Mouse (Mus musculus): ENCODE measurements around the gene Fbxl13. TPM values are rescaled to one million over a fixed set of nuclear protein-coding genes. Genes with fewer than 3 reads are reported as not detected.
"Not testable (repeated sequence)": the region's sequence is repeated elsewhere in the genome, so short reads cannot be mapped to it uniquely, and the experiment has no call there.

Fbxl13 gene
- polyA plus RNA-seq, 1 experiment from 2014 or later = 0.12 TPM

DNA sequence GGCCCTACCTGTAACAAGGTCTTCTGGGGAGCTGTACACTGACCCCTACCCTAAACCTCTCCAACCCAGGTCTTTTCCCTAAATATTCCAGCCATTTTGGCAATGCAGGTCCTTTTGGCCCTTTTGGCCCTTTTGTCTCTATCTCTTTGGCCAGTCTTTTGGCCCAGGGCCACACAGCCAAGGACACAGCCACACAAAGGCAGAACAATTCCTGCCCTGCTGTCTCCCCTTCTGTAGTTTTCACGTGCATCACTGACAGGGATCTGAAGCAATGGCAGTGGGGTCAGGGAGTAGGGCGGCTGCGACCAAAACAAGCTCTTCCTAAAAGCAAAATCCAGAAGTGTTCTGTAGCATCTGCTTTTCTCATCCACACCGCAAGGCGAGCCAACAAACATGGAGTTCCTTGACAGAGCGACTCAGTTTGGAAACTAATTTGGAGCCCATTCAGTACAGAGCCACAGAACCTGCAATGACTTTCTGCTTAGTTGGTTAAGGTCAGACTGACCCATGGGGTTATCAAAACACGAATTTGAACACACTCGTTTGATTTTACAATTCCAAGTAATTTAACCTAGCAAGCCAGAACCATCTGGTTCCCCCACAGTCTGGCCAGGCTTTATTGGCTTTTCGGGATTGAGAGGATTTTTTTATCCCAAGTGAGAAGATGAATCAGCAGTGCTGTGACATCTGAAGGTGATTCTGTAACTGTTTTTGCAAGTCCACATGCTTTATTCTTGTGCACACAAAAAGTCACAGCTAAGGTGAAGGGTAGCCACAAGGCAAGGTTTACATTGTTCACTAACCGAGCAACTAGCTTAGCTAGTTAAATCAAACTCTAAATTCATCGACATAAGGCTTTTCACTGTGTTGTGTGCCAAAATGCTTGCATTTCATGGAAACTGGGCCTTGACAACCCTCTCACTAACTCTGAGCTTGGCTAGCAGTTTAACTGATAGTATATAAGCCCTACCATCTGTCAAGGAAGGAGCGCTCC, 36.8 kb downstream of the Fbxl13 start:
- H3K9me3 ChIP-seq (ENCODE audit: control insufficient read depth, low read length) = no peaks in the 10 kb centered on the region
- no peaks in the 10 kb centered on the region for H3K36me3 ChIP-seq (ENCODE audit: control insufficient read depth, insufficient read depth, low read length)
- H3K4me3 ChIP-seq (ENCODE audit: low read depth, low read length) = no peak overlapping the region
- H3K9ac ChIP-seq (ENCODE audit: low read length) = no peak overlapping the region
- no peak overlapping the region; the same call in 1 of the 2 replicates for H3K4me2 ChIP-seq (ENCODE audit: low read depth, severe bottlenecking)
- no peaks in the 10 kb centered on the region for H3K4me1 ChIP-seq (ENCODE audit: control insufficient read depth, insufficient read depth, low read length)
- ATAC-seq (ENCODE audit: insufficient number of reproducible peaks, low FRiP score, low TSS enrichment, low read depth) (no peak), DNase-seq (ENCODE audit: low spot score) (no peak)
- no peak overlapping the region for H3K27ac ChIP-seq (replicated peaks; ENCODE audit: low read depth, low read length)
- no peaks in the 10 kb centered on the region for H3K27me3 ChIP-seq (ENCODE audit: control insufficient read depth, insufficient read depth, low read length)
- WGBS = 66% methylated on average over 12 of the region's 12 CpGs

DNA sequence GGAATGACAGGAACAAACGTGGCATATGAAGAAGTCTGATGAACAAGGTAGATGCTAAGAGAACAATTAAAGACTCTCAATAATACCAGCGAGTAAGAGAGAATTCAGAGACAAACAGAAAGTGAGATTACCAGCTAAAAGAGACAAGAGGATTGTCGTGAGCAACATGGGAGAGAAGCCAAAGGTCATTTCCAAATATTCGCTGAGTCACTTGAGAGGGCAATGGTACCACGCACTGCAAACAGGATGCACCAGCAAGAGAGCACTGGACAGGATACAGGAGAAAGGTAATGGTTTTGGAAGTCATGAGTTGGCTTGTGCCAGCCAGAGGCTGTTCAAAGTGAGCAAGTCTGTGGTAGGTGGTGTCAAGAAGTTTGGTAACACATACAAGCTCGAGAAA, 39.5 kb downstream of the Fbxl13 start:
- Histone ChIP-seq H3K36me3 (ENCODE audit: control insufficient read depth, insufficient read depth, low read length) (no peaks in the 10 kb centered on the region), H3K9me3 (ENCODE audit: control insufficient read depth, low read length) (no peaks in the 10 kb centered on the region), H3K4me1 (ENCODE audit: control insufficient read depth, insufficient read depth, low read length) (no peaks in the 10 kb centered on the region), H3K9ac (ENCODE audit: low read length) (no peak overlapping the region), H3K4me2 (ENCODE audit: low read depth, severe bottlenecking) (no peak overlapping the region), H3K27ac (replicated peaks; ENCODE audit: low read depth, low read length) (no peak overlapping the region), H3K27me3 (ENCODE audit: control insufficient read depth, insufficient read depth, low read length) (no peaks in the 10 kb centered on the region), H3K4me3 (ENCODE audit: low read depth, low read length) (no peak overlapping the region)
- ATAC-seq (ENCODE audit: insufficient number of reproducible peaks, low FRiP score, low TSS enrichment, low read depth) = no peak
- WGBS = 80% methylated on average over 6 of the region's 6 CpGs
- no peak for DNase-seq (ENCODE audit: low spot score)

DNA sequence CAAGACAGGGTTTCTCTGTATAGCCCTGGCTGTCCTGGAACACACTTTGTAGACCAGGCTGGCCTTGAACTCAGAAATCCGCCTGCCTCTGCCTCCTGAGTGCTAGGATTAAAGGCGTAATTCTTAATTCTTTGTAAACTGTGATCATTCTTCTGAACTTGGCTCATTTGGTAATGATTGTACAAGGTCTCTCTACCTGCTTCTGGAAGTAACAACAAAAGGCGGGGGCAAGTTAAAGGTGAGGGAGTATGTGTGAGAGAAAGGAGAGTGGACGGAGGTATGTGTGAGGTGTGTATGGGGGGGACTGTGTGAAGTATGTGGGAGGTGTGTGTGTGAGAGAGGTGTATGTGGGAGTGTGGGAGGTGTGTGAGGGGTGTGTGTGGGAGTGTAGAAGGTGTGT, 45.5 kb downstream of the Fbxl13 start:
- H3K4me3 ChIP-seq (ENCODE audit: low read depth, low read length) = no peak overlapping the region
- H3K9me3 ChIP-seq (ENCODE audit: control insufficient read depth, low read length) = no peaks in the 10 kb centered on the region
- no peak overlapping the region for H3K27ac ChIP-seq (replicated peaks; ENCODE audit: low read depth, low read length)
- H3K36me3 ChIP-seq (ENCODE audit: control insufficient read depth, insufficient read depth, low read length) = no peaks in the 10 kb centered on the region
- DNase-seq (ENCODE audit: low spot score) (no peak), ATAC-seq (ENCODE audit: insufficient number of reproducible peaks, low FRiP score, low TSS enrichment, low read depth) (no peak)
- no peak overlapping the region for H3K9ac ChIP-seq (ENCODE audit: low read length)
- no peak overlapping the region for H3K4me2 ChIP-seq (ENCODE audit: low read depth, severe bottlenecking)
- H3K4me1 ChIP-seq (ENCODE audit: control insufficient read depth, insufficient read depth, low read length) = no peaks in the 10 kb centered on the region
- no peaks in the 10 kb centered on the region for H3K27me3 ChIP-seq (ENCODE audit: control insufficient read depth, insufficient read depth, low read length)
- WGBS = 95% methylated on average over 4 of the region's 4 CpGs

DNA sequence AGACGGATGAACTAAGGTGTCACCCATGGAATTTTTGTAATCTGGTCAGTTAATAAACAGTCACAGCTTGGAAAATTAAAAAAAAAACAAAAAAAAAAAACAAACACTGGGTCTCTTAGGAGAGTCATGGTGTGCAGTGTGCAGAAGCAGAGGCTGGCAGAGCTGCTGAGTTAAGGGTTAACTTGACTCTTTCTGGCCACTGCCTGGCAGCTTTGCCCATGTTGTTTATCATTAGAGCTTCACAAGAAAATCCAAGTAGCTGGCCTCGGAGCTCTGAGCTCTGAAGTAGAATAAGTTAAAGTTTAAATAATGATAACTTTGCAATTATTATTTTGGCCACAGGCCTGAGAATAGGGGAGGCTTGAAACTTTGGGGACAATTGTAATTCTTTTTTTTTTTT, 45.9 kb downstream of the Fbxl13 start:
- not testable (repeated sequence) for ATAC-seq (ENCODE audit: insufficient number of reproducible peaks, low FRiP score, low TSS enrichment, low read depth); H3K4me2 ChIP-seq (ENCODE audit: low read depth, severe bottlenecking); H3K27me3 ChIP-seq (ENCODE audit: control insufficient read depth, insufficient read depth, low read length); H3K9ac ChIP-seq (ENCODE audit: low read length); H3K9me3 ChIP-seq (ENCODE audit: control insufficient read depth, low read length); DNase-seq (ENCODE audit: low spot score); H3K36me3 ChIP-seq (ENCODE audit: control insufficient read depth, insufficient read depth, low read length); H3K4me1 ChIP-seq (ENCODE audit: control insufficient read depth, insufficient read depth, low read length); H3K4me3 ChIP-seq (ENCODE audit: low read depth, low read length); H3K27ac ChIP-seq (replicated peaks; ENCODE audit: low read depth, low read length)
- 78% methylated on average over 2 of the region's 2 CpGs for WGBS

DNA sequence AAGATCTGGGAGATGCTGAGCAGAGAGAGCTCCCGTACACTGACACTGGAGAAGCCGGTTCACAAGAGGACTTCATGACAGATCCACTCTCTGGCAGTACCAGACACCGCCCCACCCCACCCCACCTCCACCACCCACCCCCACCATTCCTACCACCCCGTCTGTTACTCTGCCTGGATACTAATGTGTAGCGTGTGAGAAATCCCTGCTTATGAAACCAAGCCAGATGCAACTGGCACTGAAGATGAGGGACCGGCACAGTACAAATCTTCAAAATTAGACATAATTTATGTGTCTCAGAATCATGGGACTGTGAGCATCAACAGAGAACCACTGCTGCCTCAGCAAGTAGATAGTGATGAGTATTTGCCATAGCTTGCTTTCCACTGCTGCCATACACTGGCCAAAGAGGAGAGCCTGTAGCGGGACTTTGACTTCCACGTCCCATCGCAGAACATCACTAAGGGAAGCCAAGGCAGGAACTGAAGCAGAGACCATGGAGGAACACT, 52.2 kb downstream of the Fbxl13 start:
- ATAC-seq (ENCODE audit: insufficient number of reproducible peaks, low FRiP score, low TSS enrichment, low read depth) = no peak
- no peaks in the 10 kb centered on the region for H3K27me3 ChIP-seq (ENCODE audit: control insufficient read depth, insufficient read depth, low read length)
- H3K4me3 ChIP-seq (ENCODE audit: low read depth, low read length) = no peak overlapping the region
- 89% methylated on average over 9 of the region's 9 CpGs for WGBS
- no peaks in the 10 kb centered on the region for H3K9me3 ChIP-seq (ENCODE audit: control insufficient read depth, low read length)
- no peak overlapping the region for H3K27ac ChIP-seq (replicated peaks; ENCODE audit: low read depth, low read length)
- no peak for DNase-seq (ENCODE audit: low spot score)
- H3K36me3 ChIP-seq (ENCODE audit: control insufficient read depth, insufficient read depth, low read length) = no peaks in the 10 kb centered on the region
- no peak overlapping the region for H3K9ac ChIP-seq (ENCODE audit: low read length)
- H3K4me1 ChIP-seq (ENCODE audit: control insufficient read depth, insufficient read depth, low read length) = no peaks in the 10 kb centered on the region
- H3K4me2 ChIP-seq (ENCODE audit: low read depth, severe bottlenecking) = no peak overlapping the region

DNA sequence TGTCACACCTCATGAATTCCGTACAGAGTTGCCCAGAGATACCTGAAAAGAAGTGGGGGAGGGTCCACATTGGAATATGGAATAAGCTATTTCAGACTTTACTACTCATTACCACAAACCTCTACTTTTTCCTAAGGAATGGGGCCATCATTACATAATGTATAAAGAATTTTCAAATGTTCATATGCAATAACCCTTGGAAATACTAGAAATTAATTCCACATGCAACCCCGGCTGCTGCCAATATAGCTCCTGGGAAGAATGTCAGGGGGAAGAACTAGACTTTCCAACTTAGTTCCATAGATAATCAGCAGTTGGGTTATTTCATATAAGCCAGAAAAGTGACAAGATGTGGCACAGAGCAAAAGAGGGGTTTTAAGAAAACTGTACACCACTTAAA, 53.3 kb downstream of the Fbxl13 start:
- H3K9me3 ChIP-seq (ENCODE audit: control insufficient read depth, low read length) = no peaks in the 10 kb centered on the region
- H3K27me3 ChIP-seq (ENCODE audit: control insufficient read depth, insufficient read depth, low read length) = no peaks in the 10 kb centered on the region
- no peaks in the 10 kb centered on the region for H3K4me1 ChIP-seq (ENCODE audit: control insufficient read depth, insufficient read depth, low read length)
- H3K4me3 ChIP-seq (ENCODE audit: low read depth, low read length) = no peak overlapping the region
- no peaks in the 10 kb centered on the region for H3K36me3 ChIP-seq (ENCODE audit: control insufficient read depth, insufficient read depth, low read length)
- DNase-seq (ENCODE audit: low spot score) (no peak), ATAC-seq (ENCODE audit: insufficient number of reproducible peaks, low FRiP score, low TSS enrichment, low read depth) (no peak)
- H3K4me2 ChIP-seq (ENCODE audit: low read depth, severe bottlenecking) = no peak overlapping the region
- no peak overlapping the region for H3K9ac ChIP-seq (ENCODE audit: low read length)
- H3K27ac ChIP-seq (replicated peaks; ENCODE audit: low read depth, low read length) = no peak overlapping the region
- 65% methylated on average over 2 of the region's 2 CpGs for WGBS

DNA sequence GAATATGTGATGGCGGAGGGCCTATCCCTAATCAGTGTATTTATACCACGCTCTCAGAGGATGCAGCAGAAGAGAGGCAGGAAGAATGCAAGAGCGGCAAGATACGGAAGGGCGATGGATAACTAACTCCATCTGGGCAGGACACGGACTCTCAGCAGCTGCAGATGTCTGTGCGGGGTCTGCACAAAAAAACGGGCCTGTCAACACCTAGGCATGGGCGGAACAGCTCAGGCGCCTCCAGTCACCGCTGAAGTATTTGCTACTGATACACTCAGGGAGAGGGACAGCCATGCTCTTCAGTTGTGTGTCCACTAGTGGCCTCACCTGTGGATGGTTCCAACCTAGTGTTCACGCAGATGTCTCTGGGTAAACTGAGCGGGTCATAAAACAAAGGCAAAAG, 57.2 kb downstream of the Fbxl13 start:
- DNase-seq (ENCODE audit: low spot score) = peak; percentile 49
- Histone ChIP-seq H3K4me2 (ENCODE audit: low read depth, severe bottlenecking) (no peak overlapping the region), H3K36me3 (ENCODE audit: control insufficient read depth, insufficient read depth, low read length) (no peaks in the 10 kb centered on the region), H3K9ac (ENCODE audit: low read length) (no peak overlapping the region), H3K4me1 (ENCODE audit: control insufficient read depth, insufficient read depth, low read length) (no peaks in the 10 kb centered on the region), H3K9me3 (ENCODE audit: control insufficient read depth, low read length) (no peaks in the 10 kb centered on the region), H3K27ac (replicated peaks; ENCODE audit: low read depth, low read length) (no peak overlapping the region), H3K4me3 (ENCODE audit: low read depth, low read length) (no peak overlapping the region), H3K27me3 (ENCODE audit: control insufficient read depth, insufficient read depth, low read length) (no peaks in the 10 kb centered on the region)
- 59% methylated on average over 13 of the region's 13 CpGs for WGBS
- ATAC-seq (ENCODE audit: insufficient number of reproducible peaks, low FRiP score, low TSS enrichment, low read depth) = peak; percentile 39; the same call in 1 of the 2 replicates

DNA sequence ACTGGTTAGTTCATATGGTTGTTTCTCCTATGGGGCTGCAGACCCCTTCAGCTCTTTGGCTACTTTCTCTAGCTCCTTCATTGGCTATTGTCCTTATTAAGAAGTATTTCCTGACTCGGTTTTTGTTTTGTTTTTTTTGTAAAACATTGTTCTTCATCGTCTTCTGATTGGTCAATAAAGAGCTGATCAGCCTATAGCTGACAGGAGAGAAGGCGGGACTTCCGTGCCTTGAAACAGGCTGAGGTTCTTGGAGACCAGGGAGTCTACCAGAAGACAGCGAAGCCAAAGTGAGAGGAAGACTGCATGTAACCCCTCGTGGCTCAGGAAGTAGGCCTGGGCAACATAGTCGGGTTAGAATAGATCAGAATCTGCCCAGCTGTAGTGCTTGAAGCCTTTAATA, 57.8 kb downstream of the Fbxl13 start:
- H3K4me3 ChIP-seq (ENCODE audit: low read depth, low read length) = no peak overlapping the region
- H3K27me3 ChIP-seq (ENCODE audit: control insufficient read depth, insufficient read depth, low read length) = no peaks in the 10 kb centered on the region
- H3K4me1 ChIP-seq (ENCODE audit: control insufficient read depth, insufficient read depth, low read length) = no peaks in the 10 kb centered on the region
- no peaks in the 10 kb centered on the region for H3K36me3 ChIP-seq (ENCODE audit: control insufficient read depth, insufficient read depth, low read length)
- H3K27ac ChIP-seq (replicated peaks; ENCODE audit: low read depth, low read length) = no peak overlapping the region
- WGBS = 75% methylated on average over 7 of the region's 7 CpGs
- no peak overlapping the region for H3K4me2 ChIP-seq (ENCODE audit: low read depth, severe bottlenecking)
- DNase-seq (ENCODE audit: low spot score) = no peak
- no peaks in the 10 kb centered on the region for H3K9me3 ChIP-seq (ENCODE audit: control insufficient read depth, low read length)
- ATAC-seq (ENCODE audit: insufficient number of reproducible peaks, low FRiP score, low TSS enrichment, low read depth) = no peak
- H3K9ac ChIP-seq (ENCODE audit: low read length) = no peak overlapping the region

All from limb, embryonic 11.5 days (tissue).